Mouse (Mus musculus): Measurements from ENCODE around the gene Sh3tc1.

The Sh3tc1 gene

GRCm38 (mm10) chr5:35751016-35751415 lies 11.2 kb upstream of the Sh3tc1 start:
- DNase-seq (ENCODE audit: low read depth): no peak

GRCm38 (mm10) chr5:35750026-35750425 lies 10.2 kb upstream of the Sh3tc1 start:
- DNase-seq (ENCODE audit: low read depth): no peak

GRCm38 (mm10) chr5:35749416-35749815 lies 9.6 kb upstream of the Sh3tc1 start:
- DNase-seq (ENCODE audit: low read depth): no peak

GRCm38 (mm10) chr5:35746910-35747309 lies 7.1 kb upstream of the Sh3tc1 start:
- DNase-seq (ENCODE audit: low read depth): no peak

GRCm38 (mm10) chr5:35745406-35745805 lies 5.6 kb upstream of the Sh3tc1 start:
- no peak for DNase-seq (ENCODE audit: low read depth)

GRCm38 (mm10) chr5:35743990-35744722 lies 4.4 kb upstream of the Sh3tc1 start:
- DNase-seq (ENCODE audit: low read depth): no peak

DNA sequence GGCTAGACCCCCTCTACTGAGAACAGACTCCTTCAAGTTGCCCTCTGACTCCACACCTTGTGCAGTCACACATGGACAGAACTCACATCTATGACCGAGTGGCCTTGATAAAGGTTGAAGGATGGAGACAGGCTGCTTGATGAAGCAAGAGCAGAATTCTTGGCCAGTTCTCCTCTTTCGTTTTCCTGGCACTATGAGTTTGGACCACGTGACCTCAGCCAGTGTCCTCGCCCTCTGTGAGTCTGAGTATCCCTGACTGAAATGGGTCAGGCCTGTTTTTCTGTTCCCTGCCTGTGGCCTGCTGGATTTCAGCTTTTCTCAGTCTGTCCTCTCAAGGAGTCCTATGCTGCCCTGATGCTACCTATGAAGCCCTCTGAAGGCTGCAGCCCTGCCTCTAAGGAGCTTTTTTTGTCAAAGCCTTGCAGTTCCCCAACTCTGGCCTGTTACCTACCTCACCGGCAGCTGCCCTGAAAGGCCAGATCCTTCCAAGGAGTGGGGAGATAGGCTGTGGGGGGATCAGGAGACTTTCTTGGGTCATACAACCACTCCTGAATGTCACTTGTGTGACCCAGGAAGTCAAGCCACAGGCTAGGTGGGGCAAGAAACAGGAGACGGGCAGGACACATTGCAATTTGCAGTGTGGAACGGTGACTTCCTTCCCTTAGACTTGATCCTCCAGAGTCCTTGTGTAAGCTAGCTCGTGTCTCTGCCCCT lies 3.6 kb upstream of the Sh3tc1 start:
- peak; percentile 84 for DNase-seq (ENCODE audit: low read depth)

GRCm38 (mm10) chr5:35741225-35741820 lies 1.5 kb upstream of the Sh3tc1 start:
- DNase-seq (ENCODE audit: low read depth): no peak

GRCm38 (mm10) chr5:35740716-35741115 lies 929 bp upstream of the Sh3tc1 start:
- no peak for DNase-seq (ENCODE audit: low read depth)

DNA sequence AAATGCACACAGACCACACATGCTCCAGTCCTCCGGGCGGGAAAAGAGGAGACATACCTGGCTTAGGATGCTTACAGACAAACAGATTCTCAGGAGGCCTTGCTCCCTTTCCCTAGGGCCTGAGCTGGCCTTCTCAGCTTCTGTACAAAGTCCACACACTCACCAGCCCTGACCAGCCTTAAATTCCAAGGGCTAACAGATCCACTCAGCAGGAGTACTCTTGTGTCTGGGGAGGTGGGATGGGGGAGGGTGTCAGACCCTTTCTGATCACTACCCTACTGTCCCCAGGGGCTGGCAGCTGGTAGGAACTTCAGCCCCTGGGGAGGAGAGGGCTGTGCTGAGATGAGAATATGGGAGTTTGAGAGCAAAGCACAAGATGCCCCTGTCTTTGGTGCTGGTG lies 782 bp downstream of the Sh3tc1 start:
- DNase-seq (ENCODE audit: low read depth): no peak

GRCm38 (mm10) chr5:35737231-35737901 lies 2.4 kb downstream of the Sh3tc1 start:
- DNase-seq (ENCODE audit: low read depth): no peak

- DNase-seq (ENCODE audit: low read depth): no peak
Measured at GRCm38 (mm10) chr5:35733523-35733922, 6.3 kb downstream of the Sh3tc1 start.

DNA sequence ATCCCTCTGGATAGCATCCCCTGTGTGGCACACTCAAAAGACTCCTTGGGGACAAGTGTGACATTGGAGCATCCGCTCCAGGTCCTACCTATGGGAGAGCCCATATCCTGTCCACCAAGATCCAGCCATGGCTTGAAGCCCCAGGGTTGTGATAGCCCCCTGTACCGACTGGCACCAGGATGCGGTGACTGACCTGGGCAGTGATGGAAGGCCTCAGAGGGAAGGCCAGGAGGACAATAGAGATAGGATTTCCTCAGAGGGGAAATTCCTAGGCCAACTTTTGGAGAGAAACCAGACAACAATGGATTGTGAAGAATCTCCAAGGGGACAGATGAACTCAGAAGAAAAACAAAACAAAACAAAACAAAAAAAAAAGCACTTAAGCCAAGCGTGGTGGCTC lies 8.8 kb downstream of the Sh3tc1 start:
- no peak for DNase-seq (ENCODE audit: low read depth)

- DNase-seq (ENCODE audit: low read depth): no peak
Measured at GRCm38 (mm10) chr5:35730552-35730951, 9.2 kb downstream of the Sh3tc1 start.

- no peak for DNase-seq (ENCODE audit: low read depth)
Measured at GRCm38 (mm10) chr5:35729844-35730243, 9.9 kb downstream of the Sh3tc1 start.

GRCm38 (mm10) chr5:35728957-35729460 lies 10.8 kb downstream of the Sh3tc1 start:
- DNase-seq (ENCODE audit: low read depth): no peak

GRCm38 (mm10) chr5:35728344-35728956 lies 11.3 kb downstream of the Sh3tc1 start:
- no peak for DNase-seq (ENCODE audit: low read depth)

GRCm38 (mm10) chr5:35727447-35727846 lies 12.3 kb downstream of the Sh3tc1 start:
- no peak for DNase-seq (ENCODE audit: low read depth)

- no peak for DNase-seq (ENCODE audit: low read depth)
Measured at GRCm38 (mm10) chr5:35725840-35726239, 13.9 kb downstream of the Sh3tc1 start.

DNA sequence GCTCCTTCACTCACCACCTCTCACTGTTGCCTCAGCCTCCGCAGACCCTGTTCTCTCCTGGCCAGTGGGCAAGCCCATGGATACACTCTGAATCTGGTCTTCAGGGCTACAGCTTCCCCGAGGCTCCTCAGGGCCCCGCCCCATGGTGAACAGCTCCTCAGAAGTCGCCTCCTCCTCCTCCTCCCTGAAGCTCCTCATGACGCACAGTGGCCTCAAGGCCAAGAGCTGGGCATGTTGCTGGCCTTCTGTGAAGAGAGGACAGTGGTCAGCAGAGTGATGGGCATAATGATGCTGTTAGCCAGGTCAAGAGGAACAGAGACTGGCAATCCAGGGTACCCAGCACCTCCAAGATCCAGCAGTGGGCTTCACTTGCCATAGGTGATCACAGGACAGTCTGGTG lies 15.9 kb downstream of the Sh3tc1 start:
- DNase-seq (ENCODE audit: low read depth): no peak

DNA sequence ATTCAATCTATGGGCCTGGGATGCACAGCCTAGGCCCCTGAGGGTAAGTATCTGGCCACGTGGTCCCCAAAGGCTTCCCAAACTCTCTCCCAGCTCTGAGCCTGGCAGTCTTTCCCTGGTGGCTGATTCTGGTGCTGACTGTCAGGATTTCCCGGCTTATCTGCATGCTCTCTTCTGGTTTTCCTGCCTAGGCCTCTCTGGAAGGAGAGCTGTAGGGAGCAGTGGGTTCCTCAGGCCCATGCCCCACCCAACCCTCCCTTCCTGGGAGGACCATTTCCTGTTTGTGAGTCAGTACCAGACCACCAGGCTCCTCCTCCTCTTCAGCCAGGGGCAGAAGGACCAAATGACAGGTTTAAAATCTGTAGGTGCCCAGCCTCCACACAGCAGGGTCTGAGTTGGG lies 17.1 kb downstream of the Sh3tc1 start:
- no peak for DNase-seq (ENCODE audit: low read depth)

DNA sequence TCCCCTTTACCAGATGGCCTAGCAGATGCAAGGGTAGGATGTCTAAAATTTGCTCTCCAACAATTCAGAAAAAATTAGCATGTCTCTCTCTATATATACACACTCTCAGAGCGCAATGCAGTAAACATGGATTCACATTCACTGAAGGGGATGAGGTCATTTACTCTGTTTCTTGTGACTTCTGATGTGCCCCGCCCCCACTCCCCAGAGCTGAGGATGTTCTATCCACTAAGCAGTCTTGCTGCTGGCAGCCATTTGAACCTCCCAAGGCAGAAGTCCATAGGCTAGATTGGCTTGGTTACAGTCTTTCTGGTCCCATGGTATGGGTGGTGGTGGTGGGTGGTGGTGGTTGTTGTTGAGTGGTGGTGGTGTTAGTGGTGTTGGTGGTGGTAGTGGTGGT lies 17.9 kb downstream of the Sh3tc1 start:
- DNase-seq (ENCODE audit: low read depth): no peak
